Mouse (Mus musculus) embryonic fibroblast, embryonic 13.5 days (primary cell): ENCODE measurements at regions not wholly inside any gene's neighbourhood (a gene's known extent, or its start where the extent isn't known, plus 50 kb on each side); places are given as distances from the start of the nearest gene placed in this dataset.

Source experiments
- CTCF ChIP-seq: IDR thresholded peaks from 2 replicates; pipeline ENCODE4 v1.5.1; 2011; ENCODE audit warnings: mild to moderate bottlenecking, control low read depth, low read length, moderate library complexity, borderline replicate concordance; ENCODE audit not compliant: insufficient read depth
- POLR2A ChIP-seq: IDR thresholded peaks from 2 replicates; pipeline ENCODE4 v1.6.1; 2011; ENCODE audit warnings: low read depth, mild to moderate bottlenecking, control low read depth, low read length, moderate library complexity

DNA sequence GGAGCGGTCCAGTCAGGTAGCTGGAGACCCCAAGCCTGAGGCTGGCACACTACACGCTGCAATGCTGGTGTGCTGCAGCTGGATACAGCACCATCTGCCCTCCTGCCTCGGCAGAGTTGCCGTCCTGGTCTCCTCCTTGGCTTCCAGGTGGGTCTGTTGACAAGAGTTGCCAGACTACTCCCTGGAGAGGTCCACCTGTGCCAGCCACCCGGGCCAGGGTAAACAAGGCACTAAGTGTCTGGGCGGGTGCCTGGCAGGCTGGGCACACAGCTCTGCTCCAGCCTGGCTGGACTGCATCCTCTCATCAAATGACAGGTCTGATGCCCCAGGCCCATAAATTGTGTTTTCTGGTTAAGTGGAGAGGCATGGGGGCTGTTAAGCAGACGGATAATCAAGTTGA is 61.0 kb upstream of the Col1a1 start:
- TF ChIP-seq CTCF (no peak), POLR2A (no peak)
